Mouse (Mus musculus): ENCODE results near the gene Pcbd2. TPM values are rescaled to one million over a fixed set of nuclear protein-coding genes. Genes with fewer than 3 reads are reported as not detected.

Gene Pcbd2
- polyA plus RNA-seq, 1 experiment = 12.6 TPM

GRCm38 (mm10) chr13:55809041-55809623, 82.0 kb downstream of the Pcbd2 start:
- no peak for TF ChIP-seq CTCF (IDR thresholded peaks at IDR 0.05; ENCODE audit: borderline replicate concordance, extremely low read depth, insufficient read depth, insufficient read length)
- TF ChIP-seq POLR2A (IDR thresholded peaks at IDR 0.05; ENCODE audit: borderline replicate concordance, extremely low read depth, insufficient read depth, insufficient read length, poor library complexity, severe bottlenecking) = no peak
- no peak for DNase-seq (ENCODE audit: low read depth)

GRCm38 (mm10) chr13:55809707-55810106, 82.5 kb downstream of the Pcbd2 start:
- TF ChIP-seq POLR2A (IDR thresholded peaks at IDR 0.05; ENCODE audit: borderline replicate concordance, extremely low read depth, insufficient read depth, insufficient read length, poor library complexity, severe bottlenecking) (no peak), CTCF (IDR thresholded peaks at IDR 0.05; ENCODE audit: borderline replicate concordance, extremely low read depth, insufficient read depth, insufficient read length) (no peak)
- no peak for DNase-seq (ENCODE audit: low read depth)

GRCm38 (mm10) chr13:55810947-55811346, 83.8 kb downstream of the Pcbd2 start:
- TF ChIP-seq CTCF (IDR thresholded peaks at IDR 0.05; ENCODE audit: borderline replicate concordance, extremely low read depth, insufficient read depth, insufficient read length) (no peak), POLR2A (IDR thresholded peaks at IDR 0.05; ENCODE audit: borderline replicate concordance, extremely low read depth, insufficient read depth, insufficient read length, poor library complexity, severe bottlenecking) (no peak)
- no peak for DNase-seq (ENCODE audit: low read depth)

GRCm38 (mm10) chr13:55813490-55814016, 86.4 kb downstream of the Pcbd2 start:
- TF ChIP-seq CTCF (IDR thresholded peaks at IDR 0.05; ENCODE audit: borderline replicate concordance, extremely low read depth, insufficient read depth, insufficient read length) (no peak), POLR2A (IDR thresholded peaks at IDR 0.05; ENCODE audit: borderline replicate concordance, extremely low read depth, insufficient read depth, insufficient read length, poor library complexity, severe bottlenecking) (no peak)

GRCm38 (mm10) chr13:55814834-55815233, 87.7 kb downstream of the Pcbd2 start:
- no peak for TF ChIP-seq POLR2A (IDR thresholded peaks at IDR 0.05; ENCODE audit: borderline replicate concordance, extremely low read depth, insufficient read depth, insufficient read length, poor library complexity, severe bottlenecking)
- TF ChIP-seq CTCF (IDR thresholded peaks at IDR 0.05; ENCODE audit: borderline replicate concordance, extremely low read depth, insufficient read depth, insufficient read length) = no peak
- no peak for DNase-seq (ENCODE audit: low read depth)

More at GRCm38 (mm10) chr13:55813490-55814016, 86.4 kb downstream of the Pcbd2 start:
- DNase-seq (ENCODE audit: low read depth) = no peak

GRCm38 (mm10) chr13:55822499-55822898, 95.3 kb downstream of the Pcbd2 start:
- TF ChIP-seq CTCF (IDR thresholded peaks at IDR 0.05; ENCODE audit: borderline replicate concordance, extremely low read depth, insufficient read depth, insufficient read length) (no peak), POLR2A (IDR thresholded peaks at IDR 0.05; ENCODE audit: borderline replicate concordance, extremely low read depth, insufficient read depth, insufficient read length, poor library complexity, severe bottlenecking) (no peak)
- no peak for DNase-seq (ENCODE audit: low read depth)

GRCm38 (mm10) chr13:55824151-55824945, 97.2 kb downstream of the Pcbd2 start:
- no peak for DNase-seq (ENCODE audit: low read depth)
- TF ChIP-seq POLR2A (IDR thresholded peaks at IDR 0.05; ENCODE audit: borderline replicate concordance, extremely low read depth, insufficient read depth, insufficient read length, poor library complexity, severe bottlenecking) = no peak
- peak; percentile 27; the same call in 1 of the 2 replicates for TF ChIP-seq CTCF (IDR thresholded peaks at IDR 0.05; ENCODE audit: borderline replicate concordance, extremely low read depth, insufficient read depth, insufficient read length)

GRCm38 (mm10) chr13:55825245-55825681, 98.1 kb downstream of the Pcbd2 start:
- DNase-seq (ENCODE audit: low read depth) = peak; percentile 32
- no peak for TF ChIP-seq CTCF (IDR thresholded peaks at IDR 0.05; ENCODE audit: borderline replicate concordance, extremely low read depth, insufficient read depth, insufficient read length)
- TF ChIP-seq POLR2A (IDR thresholded peaks at IDR 0.05; ENCODE audit: borderline replicate concordance, extremely low read depth, insufficient read depth, insufficient read length, poor library complexity, severe bottlenecking) = no peak

- TF ChIP-seq CTCF (IDR thresholded peaks at IDR 0.05; ENCODE audit: borderline replicate concordance, extremely low read depth, insufficient read depth, insufficient read length) (no peak), POLR2A (IDR thresholded peaks at IDR 0.05; ENCODE audit: borderline replicate concordance, extremely low read depth, insufficient read depth, insufficient read length, poor library complexity, severe bottlenecking) (no peak)
- DNase-seq (ENCODE audit: low read depth) = peak; percentile 38
Observed at GRCm38 (mm10) chr13:55826008-55826671, 99.0 kb downstream of the Pcbd2 start.

Other genes with a start within 250 kb of the Pcbd2 start
- gene Dbn1, start 239.3 kb upstream of the Pcbd2 start, polyA plus RNA-seq (2012; rRNA removed) = 809 and 867 TPM in 2 replicates
- gene Pdlim7, start 213.7 kb upstream of the Pcbd2 start, polyA plus RNA-seq (2012; rRNA removed) = 118 and 126 TPM in 2 replicates
- 15.9 and 20.0 TPM in 2 replicates for gene Dok3, start 198.1 kb upstream of the Pcbd2 start, polyA plus RNA-seq (2012; rRNA removed)
- gene Ddx41, start 190.7 kb upstream of the Pcbd2 start, polyA plus RNA-seq (2012; rRNA removed) = 92.4 and 109 TPM in 2 replicates
- 161 and 190 TPM in 2 replicates for gene Fam193b, start 156.2 kb upstream of the Pcbd2 start, polyA plus RNA-seq (2012; rRNA removed)
- gene Tmed9, start 153.6 kb upstream of the Pcbd2 start, polyA plus RNA-seq (2012; rRNA removed) = 98.7 and 99.3 TPM in 2 replicates
- 47.2 and 57.5 TPM in 2 replicates for gene B4galt7, start 127.5 kb upstream of the Pcbd2 start, polyA plus RNA-seq (2012; rRNA removed)
- 74.6 and 80.9 TPM in 2 replicates for gene Caml, start 104.4 kb upstream of the Pcbd2 start, polyA plus RNA-seq (2012; rRNA removed)
- gene Ddx46, start 92.3 kb upstream of the Pcbd2 start, polyA plus RNA-seq (2012; rRNA removed) = 46.6 and 52.7 TPM in 2 replicates
- 93.4 and 93.8 TPM in 2 replicates for gene B230219D22Rik, start 34.2 kb upstream of the Pcbd2 start, polyA plus RNA-seq (2012; rRNA removed)
- 73.0 and 73.1 TPM in 2 replicates for gene Txndc15, start 12.7 kb upstream of the Pcbd2 start, polyA plus RNA-seq (2012; rRNA removed)
- 0.05 and 0.06 TPM in 2 replicates for gene Catsper3, start 57.2 kb downstream of the Pcbd2 start, polyA plus RNA-seq (2012; rRNA removed)
- gene Pitx1, start 108.8 kb downstream of the Pcbd2 start, polyA plus RNA-seq (2012; rRNA removed) = 1.3 and 1.4 TPM in 2 replicates

Data from brain, embryonic 14.5 days (tissue).